Mouse (Mus musculus): Measurements from ENCODE around the gene Gmpr.

Gmpr gene

DNA sequence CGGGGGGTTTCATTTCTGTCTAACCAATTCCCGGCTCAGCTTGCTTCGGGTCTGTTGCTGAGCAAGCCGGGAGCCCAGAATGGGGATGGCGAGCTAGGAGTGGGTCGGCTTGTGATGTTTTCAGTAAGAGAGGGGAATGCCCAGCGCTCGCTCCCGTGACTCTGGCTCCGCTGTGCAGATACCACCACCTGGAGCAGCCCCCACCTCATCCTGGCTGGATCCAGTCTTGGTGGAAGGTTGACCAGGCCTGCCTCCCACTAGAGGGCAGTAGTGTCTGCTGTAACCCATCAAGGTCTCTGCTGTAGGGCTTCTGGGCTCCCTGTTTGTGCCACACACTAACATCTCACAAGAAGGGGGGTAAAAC lies 31.9 kb downstream of the Gmpr start:
- peak; percentile 75 to 79 for DNase-seq (ENCODE audit: low spot score in 2 of 2)

GRCm38 (mm10) chr13:45545974-45546373 lies 38.7 kb downstream of the Gmpr start:
- no peak for DNase-seq (ENCODE audit: low spot score in 2 of 2)

DNA sequence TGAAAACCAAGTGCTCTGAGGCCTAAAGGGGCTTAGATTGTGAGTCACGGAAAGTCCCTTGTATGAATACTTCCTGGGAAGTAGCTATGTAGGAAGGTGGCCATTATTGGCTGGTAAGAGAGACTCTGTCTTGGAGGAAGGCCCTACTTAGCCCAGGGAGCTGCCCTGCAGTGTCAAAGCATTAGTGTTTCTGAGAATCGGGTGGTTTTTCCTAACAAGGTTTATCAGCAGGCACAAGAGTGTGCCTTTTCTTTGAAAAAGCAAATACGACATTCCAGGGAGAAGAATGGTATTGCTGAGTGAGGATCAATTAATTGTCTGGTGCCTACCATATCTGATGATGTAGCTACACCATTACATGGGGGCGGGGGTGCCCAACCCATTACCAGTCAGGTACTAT lies 39.7 kb downstream of the Gmpr start:
- no peak for DNase-seq (ENCODE audit: low spot score in 2 of 2)

DNA sequence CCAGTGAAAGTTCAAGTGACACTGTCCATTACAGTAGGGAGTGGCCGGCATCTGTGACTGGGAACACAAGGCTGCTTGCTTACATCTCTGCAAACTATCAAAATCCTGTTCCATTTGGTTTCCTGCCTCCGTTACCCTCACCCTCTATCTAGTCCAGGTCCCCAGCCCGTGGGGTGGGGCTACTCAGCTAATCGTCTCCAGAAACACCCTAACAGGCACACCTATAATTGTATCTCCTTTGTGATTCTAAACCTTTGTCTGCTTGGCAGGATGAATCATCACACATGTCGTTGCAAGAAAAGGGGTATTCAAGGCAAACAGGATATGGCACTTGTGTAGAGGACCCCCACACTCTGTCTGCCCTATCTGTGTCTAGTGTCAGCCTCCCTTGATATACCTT lies 40.3 kb downstream of the Gmpr start:
- no peak for DNase-seq (ENCODE audit: low spot score in 2 of 2)

- no peak for DNase-seq (ENCODE audit: low spot score in 2 of 2)
Measured at GRCm38 (mm10) chr13:45553674-45554073, 46.4 kb downstream of the Gmpr start.

GRCm38 (mm10) chr13:45558367-45558766 lies 51.1 kb downstream of the Gmpr start:
- DNase-seq (ENCODE audit: low spot score in 2 of 2) = no peak

DNA sequence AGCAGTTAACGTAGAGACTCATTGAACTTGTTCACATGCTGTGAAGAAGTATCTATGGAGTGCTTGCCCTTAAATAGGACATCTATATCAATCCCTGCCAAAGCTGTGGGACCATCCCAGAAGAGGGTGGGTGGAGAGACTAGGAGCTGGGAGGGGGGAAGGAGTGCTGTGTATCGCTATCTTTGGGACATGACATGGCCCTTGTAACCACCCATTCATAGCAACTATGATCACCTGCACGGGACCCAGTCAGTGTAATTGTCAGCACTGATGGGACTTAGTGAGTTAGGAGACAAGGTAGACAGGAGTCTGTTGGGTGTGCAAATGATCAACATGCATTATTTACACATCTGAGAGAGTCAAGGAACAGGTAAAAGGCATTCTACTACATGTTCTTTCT lies 52.0 kb downstream of the Gmpr start:
- no peak for DNase-seq (ENCODE audit: low spot score in 2 of 2)

- no peak for DNase-seq (ENCODE audit: low spot score in 2 of 2)
Measured at GRCm38 (mm10) chr13:45560543-45560942, 53.3 kb downstream of the Gmpr start.

DNA sequence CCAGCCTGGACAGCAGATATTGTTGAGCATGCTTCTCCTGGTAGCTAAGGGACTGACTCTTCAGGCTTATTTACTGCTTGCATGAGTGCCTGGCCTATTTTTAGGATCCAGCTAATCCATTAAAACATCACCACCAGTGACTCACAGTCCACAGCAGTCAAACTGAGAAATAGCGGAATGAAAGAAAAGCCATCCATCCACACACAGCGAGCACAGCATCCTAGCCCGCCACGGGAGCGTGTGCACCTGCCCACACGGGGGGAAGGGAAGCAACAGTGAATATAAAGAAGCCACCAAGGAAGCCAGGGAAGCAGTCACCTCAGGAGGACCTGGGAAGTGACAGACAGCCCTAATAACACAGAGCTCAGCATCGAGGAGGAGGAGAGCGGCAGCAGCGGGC lies 54.8 kb downstream of the Gmpr start:
- DNase-seq (ENCODE audit: low spot score in 2 of 2) = no peak

GRCm38 (mm10) chr13:45564946-45565345 lies 57.7 kb downstream of the Gmpr start:
- DNase-seq (ENCODE audit: low spot score in 2 of 2) = no peak

DNA sequence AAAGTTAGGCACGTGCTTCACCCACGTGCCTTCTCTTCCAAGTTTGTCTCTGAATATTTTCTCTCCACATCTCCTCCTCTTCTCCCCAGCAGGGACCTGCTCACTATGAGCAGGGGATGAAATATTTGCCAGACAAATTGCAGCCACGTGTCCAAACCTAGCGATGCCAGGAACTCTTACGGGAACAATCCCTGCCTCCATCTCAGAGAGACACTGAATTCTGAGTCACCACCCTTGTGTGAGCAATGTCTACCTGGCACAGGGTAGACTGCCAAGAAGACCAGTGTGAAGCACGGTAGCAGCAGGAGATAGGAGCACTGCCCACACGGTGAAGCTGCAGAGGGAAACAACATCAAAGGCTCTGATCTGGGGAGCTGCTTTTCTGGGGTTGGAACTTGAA lies 62.7 kb downstream of the Gmpr start:
- DNase-seq (ENCODE audit: low spot score in 2 of 2) = no peak

DNA sequence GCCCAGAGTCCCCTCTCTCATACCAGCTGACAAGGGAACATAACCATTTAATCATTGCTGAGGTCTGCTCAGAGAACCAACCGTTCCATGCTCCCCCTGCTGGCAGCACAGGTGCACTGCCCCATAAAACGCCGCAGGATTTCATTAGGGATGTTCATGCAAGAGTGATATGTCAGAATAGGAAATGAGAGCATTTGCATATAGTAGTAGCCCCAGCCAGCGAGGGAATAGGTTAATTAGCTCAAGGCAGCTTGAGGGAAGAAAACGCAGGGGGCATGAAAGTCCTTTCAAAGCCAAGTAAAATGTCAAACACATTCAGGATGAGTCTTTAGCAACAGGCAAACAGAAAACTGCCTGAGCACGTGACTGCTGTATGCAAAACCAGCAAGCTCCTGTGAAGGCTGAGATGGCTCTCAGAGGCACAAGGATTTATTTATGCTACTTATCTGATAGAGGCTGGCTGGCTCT lies 64.6 kb downstream of the Gmpr start:
- DNase-seq (ENCODE audit: low spot score in 2 of 2) = peak; percentile 76 to 90

DNA sequence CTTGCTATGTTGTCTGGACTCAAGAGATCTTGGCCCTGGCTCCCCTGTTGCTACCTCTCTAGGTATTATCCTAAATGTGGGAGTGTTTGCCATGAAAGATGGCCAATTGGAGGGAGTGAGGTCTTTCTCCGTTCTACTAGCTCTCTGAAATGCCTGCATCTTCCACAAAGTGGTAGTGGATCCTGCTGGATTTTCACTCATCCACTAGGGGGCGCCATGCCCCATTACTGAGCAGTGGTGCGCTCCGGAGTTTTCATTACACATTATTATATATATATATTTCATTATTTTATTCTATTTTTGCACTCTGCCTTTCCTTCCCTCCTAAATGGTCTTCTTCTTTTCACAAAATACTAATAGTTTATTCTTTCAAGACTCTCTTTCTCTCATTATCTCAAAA lies 65.5 kb downstream of the Gmpr start:
- peak in 1 of 2 experiments; percentile 64 for DNase-seq (ENCODE audit: low spot score in 2 of 2)

DNA sequence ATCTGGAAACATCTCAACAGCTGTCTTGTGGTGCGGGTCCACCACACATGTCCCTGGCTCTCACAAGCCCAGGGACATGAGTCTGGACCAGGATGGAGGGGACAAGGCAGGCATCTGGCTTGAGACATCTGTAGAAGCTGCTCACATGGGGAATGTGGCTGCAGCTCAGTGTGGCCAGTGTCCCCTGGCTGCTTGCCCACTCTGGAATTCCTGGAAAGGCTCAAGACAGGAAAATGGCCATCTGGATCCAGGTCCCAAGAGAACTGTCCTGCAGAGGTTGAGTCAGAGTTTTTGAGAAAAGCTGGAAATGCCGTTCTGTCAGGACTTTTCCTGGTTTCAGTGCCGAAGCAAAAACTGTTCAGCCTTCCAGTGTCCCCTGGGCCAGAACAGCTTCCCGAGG lies 68.9 kb downstream of the Gmpr start:
- no peak for DNase-seq (ENCODE audit: low spot score in 2 of 2)

- DNase-seq (ENCODE audit: low spot score in 2 of 2) = no peak
Measured at GRCm38 (mm10) chr13:45577366-45577765, 70.1 kb downstream of the Gmpr start.

GRCm38 (mm10) chr13:45577784-45578183 lies 70.5 kb downstream of the Gmpr start:
- no peak for DNase-seq (ENCODE audit: low spot score in 2 of 2)

DNA sequence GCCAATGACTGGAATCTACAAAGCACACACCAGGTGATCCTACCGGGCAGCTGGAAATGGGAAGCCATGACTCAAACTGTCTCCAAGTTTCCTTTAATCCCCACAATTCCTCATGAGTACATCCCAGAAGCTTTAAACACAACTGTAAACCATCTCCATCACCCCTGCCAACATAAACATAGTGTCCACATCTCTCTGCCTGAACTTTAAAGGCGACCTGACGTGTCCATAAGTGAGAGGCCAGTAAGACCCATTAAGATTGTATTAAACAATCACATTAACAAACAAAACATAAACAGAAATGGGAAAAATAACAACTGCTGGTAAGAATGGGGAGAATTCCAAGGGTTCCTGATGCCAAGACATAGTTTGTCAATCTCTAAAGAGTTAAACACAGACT lies 72.5 kb downstream of the Gmpr start:
- no peak for DNase-seq (ENCODE audit: low spot score in 2 of 2)

DNA sequence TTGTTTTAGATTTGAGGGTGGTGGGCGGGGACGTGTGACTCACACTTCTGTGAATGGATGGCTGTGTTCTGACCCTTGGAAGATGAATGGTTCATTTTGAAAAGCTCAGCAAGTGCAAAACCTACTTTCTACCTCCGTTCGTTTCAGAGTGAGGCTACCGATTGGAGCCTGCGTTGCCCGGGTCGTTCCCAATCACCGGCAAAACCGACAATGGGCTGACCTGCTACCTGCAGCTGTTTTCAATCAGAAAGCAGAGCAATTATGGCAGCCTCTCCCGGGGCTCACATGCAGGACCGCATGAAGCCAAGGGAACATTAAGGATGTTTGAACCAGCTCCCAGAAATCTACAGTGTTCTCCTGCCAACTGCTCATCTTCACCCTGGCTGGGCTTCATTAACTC lies 75.0 kb downstream of the Gmpr start:
- no peak for DNase-seq (ENCODE audit: low spot score in 2 of 2)

GRCm38 (mm10) chr13:45583061-45583460 lies 75.8 kb downstream of the Gmpr start:
- no peak for DNase-seq (ENCODE audit: low spot score in 2 of 2)

- no peak for DNase-seq (ENCODE audit: low spot score in 2 of 2)
Measured at GRCm38 (mm10) chr13:45590898-45591297, 83.7 kb downstream of the Gmpr start.

DNA sequence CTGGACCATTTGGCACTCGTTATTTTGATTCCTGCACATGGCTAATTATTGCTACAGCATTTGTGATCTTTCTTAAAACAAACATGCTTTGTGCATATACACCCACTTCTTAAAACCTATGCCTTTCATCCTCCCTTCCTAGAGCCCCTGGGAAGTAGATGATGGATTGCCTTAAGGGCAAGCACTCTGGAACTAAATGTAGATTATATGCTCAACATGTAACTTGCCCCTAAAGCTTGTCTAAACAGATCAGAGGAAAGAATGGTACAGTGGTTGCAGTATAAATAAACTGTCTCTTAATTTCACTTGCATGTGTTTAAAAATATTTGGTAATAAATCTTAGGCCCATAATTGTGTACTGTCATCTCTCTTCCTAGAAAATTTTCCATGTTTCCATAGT lies 86.7 kb downstream of the Gmpr start:
- DNase-seq (ENCODE audit: low spot score in 2 of 2) = no peak

- no peak for DNase-seq (ENCODE audit: low spot score in 2 of 2)
Measured at GRCm38 (mm10) chr13:45595416-45595815, 88.2 kb downstream of the Gmpr start.

GRCm38 (mm10) chr13:45599831-45600230 lies 92.6 kb downstream of the Gmpr start:
- no peak for DNase-seq (ENCODE audit: low spot score in 2 of 2)

GRCm38 (mm10) chr13:45600443-45600842 lies 93.2 kb downstream of the Gmpr start:
- DNase-seq (ENCODE audit: low spot score in 2 of 2) = no peak
